Mouse (Mus musculus) embryonic facial prominence, embryonic 13.5 days (tissue): ENCODE results near the gene Tnk1. TPM values are rescaled to one million over a fixed set of nuclear protein-coding genes. Genes with fewer than 3 reads are reported as not detected.

ENCODE experiments used
- microRNA-seq: library from miRNA; unstranded; fragments of <30 nt; microRNA quantifications from one replicate; pipeline ENCODE4, GENCODE M21; 2016
- polyA plus RNA-seq: library from polyadenylated mRNA; unstranded; fragments of >200 nt; fragmentation: Nextera tagmentation; extraction: Ambion mirVana; gene quantifications from 2 replicates; pipeline ENCODE4 v1.2.1, GENCODE M21; 2015

Gene Tnk1
- polyA plus RNA-seq, 1 experiment from 2014 or later = 5.3 TPM

Small RNAs within 50 kb of the gene (microRNA-seq; reads per million reads assigned to microRNA genes)
- not detected for gene Mir6924

Other genes with a start within 250 kb of the Tnk1 start
- gene Shbg, start 240.8 kb downstream of the Tnk1 start, polyA plus RNA-seq = 0.50 TPM in 1 of 2 replicates, not detected in the other
- 23.8 and 28.2 TPM in 2 replicates for gene Sat2, start 236.7 kb downstream of the Tnk1 start, polyA plus RNA-seq
- 36.6 and 44.1 TPM in 2 replicates for gene Fxr2, start 225.7 kb downstream of the Tnk1 start, polyA plus RNA-seq
- gene Sox15, start 203.4 kb downstream of the Tnk1 start, polyA plus RNA-seq = 0.41 and 0.63 TPM in 2 replicates
- 54.3 and 74.9 TPM in 2 replicates for gene Mpdu1, start 196.1 kb downstream of the Tnk1 start, polyA plus RNA-seq
- gene Cd68, start 192.6 kb downstream of the Tnk1 start, polyA plus RNA-seq = 11.4 and 11.9 TPM in 2 replicates
- gene Eif4a1, start 186.3 kb downstream of the Tnk1 start, polyA plus RNA-seq = 514 and 625 TPM in 2 replicates
- gene Senp3, start 176.6 kb downstream of the Tnk1 start, polyA plus RNA-seq = 119 and 122 TPM in 2 replicates
- gene Tnfsf13, start 172.9 kb downstream of the Tnk1 start, polyA plus RNA-seq = 0.21 and 0.39 TPM in 2 replicates
- gene Tnfsf12, start 162.9 kb downstream of the Tnk1 start, polyA plus RNA-seq = 5.7 and 6.4 TPM in 2 replicates
- 2.8 and 3.8 TPM in 2 replicates for gene Tnfsfm13, start 162.6 kb downstream of the Tnk1 start, polyA plus RNA-seq
- gene Polr2a, start 100.1 kb downstream of the Tnk1 start, polyA plus RNA-seq = 27.3 and 31.3 TPM in 2 replicates
- not detected in 2 replicates for gene Slc35g3, start 96.8 kb downstream of the Tnk1 start, polyA plus RNA-seq
- 3.5 and 4.8 TPM in 2 replicates for gene Zbtb4, start 92.8 kb downstream of the Tnk1 start, polyA plus RNA-seq
- 5.4 and 5.7 TPM in 2 replicates for gene Chrnb1, start 62.8 kb downstream of the Tnk1 start, polyA plus RNA-seq
- gene Fgf11, start 56.9 kb downstream of the Tnk1 start, polyA plus RNA-seq = 3.6 TPM in 2 replicates
- gene Tmem102, start 53.1 kb downstream of the Tnk1 start, polyA plus RNA-seq = 4.0 and 4.7 TPM in 2 replicates
- gene Gm39566, start 43.4 kb downstream of the Tnk1 start, polyA plus RNA-seq = not detected in 2 replicates
- not detected in 2 replicates for gene Spem2, start 40.3 kb downstream of the Tnk1 start, polyA plus RNA-seq
- gene Spem1, start 36.5 kb downstream of the Tnk1 start, polyA plus RNA-seq = 0.26 TPM in 1 of 2 replicates, not detected in the other
- gene Nlgn2, start 20.9 kb downstream of the Tnk1 start, polyA plus RNA-seq = 14.1 and 15.2 TPM in 2 replicates
- gene Tmem256, start 20.2 kb downstream of the Tnk1 start, polyA plus RNA-seq = 358 and 423 TPM in 2 replicates
- 145 and 154 TPM in 2 replicates for gene Plscr3, start 12.4 kb downstream of the Tnk1 start, polyA plus RNA-seq
- gene Tmem95, start 19.3 kb upstream of the Tnk1 start, polyA plus RNA-seq = not detected in 2 replicates
- 3.8 and 4.4 TPM in 2 replicates for gene Kctd11, start 22.7 kb upstream of the Tnk1 start, polyA plus RNA-seq
- gene Acap1, start 36.8 kb upstream of the Tnk1 start, polyA plus RNA-seq = 0.74 and 1.6 TPM in 2 replicates
- gene 2810408A11Rik, start 42.3 kb upstream of the Tnk1 start, polyA plus RNA-seq = 14.8 and 15.6 TPM in 2 replicates
- gene Neurl4, start 42.3 kb upstream of the Tnk1 start, polyA plus RNA-seq = 12.3 and 12.6 TPM in 2 replicates
- gene Gps2, start 55.2 kb upstream of the Tnk1 start, polyA plus RNA-seq = 79.5 and 85.5 TPM in 2 replicates
- gene Eif5a, start 63.2 kb upstream of the Tnk1 start, polyA plus RNA-seq = 1,558 and 1,689 TPM in 2 replicates
- gene Ybx2, start 77.1 kb upstream of the Tnk1 start, polyA plus RNA-seq = 7.5 and 10.2 TPM in 2 replicates
- gene Slc2a4, start 89.5 kb upstream of the Tnk1 start, polyA plus RNA-seq = 33.3 and 33.5 TPM in 2 replicates
- 30.3 and 34.9 TPM in 2 replicates for gene Cldn7, start 106.0 kb upstream of the Tnk1 start, polyA plus RNA-seq
- gene Ctdnep1, start 122.4 kb upstream of the Tnk1 start, polyA plus RNA-seq = 30.0 and 30.9 TPM in 2 replicates
- 125 and 127 TPM in 2 replicates for gene Elp5, start 123.8 kb upstream of the Tnk1 start, polyA plus RNA-seq
- gene Gabarap, start 132.4 kb upstream of the Tnk1 start, polyA plus RNA-seq = 511 and 542 TPM in 2 replicates
- 87.8 and 93.3 TPM in 2 replicates for gene Phf23, start 137.0 kb upstream of the Tnk1 start, polyA plus RNA-seq
- gene Dvl2, start 141.9 kb upstream of the Tnk1 start, polyA plus RNA-seq = 55.0 and 56.8 TPM in 2 replicates
- gene Acadvl, start 156.7 kb upstream of the Tnk1 start, polyA plus RNA-seq = 78.2 and 82.3 TPM in 2 replicates
- gene Dlg4, start 158.2 kb upstream of the Tnk1 start, polyA plus RNA-seq = 13.1 and 13.5 TPM in 2 replicates
- 0.24 and 0.47 TPM in 2 replicates for gene Asgr1, start 195.4 kb upstream of the Tnk1 start, polyA plus RNA-seq
- not detected in 2 replicates for gene Asgr2, start 233.9 kb upstream of the Tnk1 start, polyA plus RNA-seq